Mouse (Mus musculus): ENCODE results near the gene 2610528J11Rik. TPM values are rescaled to one million over a fixed set of nuclear protein-coding genes. Genes with fewer than 3 reads are reported as not detected.
"Not testable (repeated sequence)": the region's sequence is repeated elsewhere in the genome, so short reads cannot be mapped to it uniquely, and the experiment has no call there.

Gene 2610528J11Rik
- 0.26 TPM in 1 of 2 replicates, not detected in the other for polyA plus RNA-seq (2015; fragmentation: Nextera tagmentation; extraction: Ambion mirVana)

- 36% methylated on average over 17 of the region's 17 CpGs for WGBS
- no peak within 1 kb of the TSS for H3K27ac ChIP-seq (ENCODE audit: low read length)
- no peaks in the 10 kb centered on the region for H3K27me3 ChIP-seq (replicated peaks; ENCODE audit: control insufficient read depth, insufficient read depth, low read length)
- H3K4me1 ChIP-seq (replicated peaks; ENCODE audit: control insufficient read depth, insufficient read depth, low read length), result no peaks in the 10 kb centered on the region
- no peaks in the 10 kb centered on the region for H3K9me3 ChIP-seq (ENCODE audit: control insufficient read depth, low read length)
- H3K9ac ChIP-seq (replicated peaks; ENCODE audit: low read depth, low read length), result no peak within 1 kb of the TSS
- H3K4me3 ChIP-seq (replicated peaks; ENCODE audit: low read length), result no peak within 1 kb of the TSS
- ATAC-seq, result no peak
- H3K36me3 ChIP-seq (ENCODE audit: control insufficient read depth, insufficient read depth), result no peaks in the 10 kb centered on the region
- no peak within 1 kb of the TSS for H3K4me2 ChIP-seq (ENCODE audit: low read length)
These were observed at the start of gene 2610528J11Rik for GRCm38 (mm10) chr4:118526408-118527334. TSS of gene 2610528J11Rik (plus strand) at chr4:118526999.

- ATAC-seq, result no peak
- Histone ChIP-seq H3K27me3 (replicated peaks; ENCODE audit: control insufficient read depth, insufficient read depth, low read length) (no peaks in the 10 kb centered on the region), H3K4me2 (ENCODE audit: low read length) (no peak within 1 kb of the TSS), H3K4me3 (replicated peaks; ENCODE audit: low read length) (no peak within 1 kb of the TSS), H3K9ac (replicated peaks; ENCODE audit: low read depth, low read length) (no peak within 1 kb of the TSS), H3K27ac (ENCODE audit: low read length) (no peak within 1 kb of the TSS), H3K4me1 (replicated peaks; ENCODE audit: control insufficient read depth, insufficient read depth, low read length) (no peaks in the 10 kb centered on the region), H3K36me3 (ENCODE audit: control insufficient read depth, insufficient read depth) (no peaks in the 10 kb centered on the region), H3K9me3 (ENCODE audit: control insufficient read depth, low read length) (no peaks in the 10 kb centered on the region)
- 73% methylated on average over 8 of the region's 8 CpGs for WGBS
These were observed 37.1 kb upstream of the 2610528J11Rik start, which contains the start of gene Tie1 for GRCm38 (mm10) chr4:118489717-118490132. TSS of gene Tie1 (minus strand) at chr4:118490061.

- H3K4me3 ChIP-seq (replicated peaks; ENCODE audit: low read length), result no peak overlapping the region
- ATAC-seq, result no peak
- H3K4me1 ChIP-seq (replicated peaks; ENCODE audit: control insufficient read depth, insufficient read depth, low read length), result no peaks in the 10 kb centered on the region
- no peaks in the 10 kb centered on the region for H3K27me3 ChIP-seq (replicated peaks; ENCODE audit: control insufficient read depth, insufficient read depth, low read length)
- 92% methylated on average over 10 of the region's 10 CpGs for WGBS
- H3K36me3 ChIP-seq (ENCODE audit: control insufficient read depth, insufficient read depth), result no peaks in the 10 kb centered on the region
- no peak overlapping the region for H3K9ac ChIP-seq (replicated peaks; ENCODE audit: low read depth, low read length)
- no peak overlapping the region for H3K27ac ChIP-seq (ENCODE audit: low read length)
- H3K9me3 ChIP-seq (ENCODE audit: control insufficient read depth, low read length), result no peaks in the 10 kb centered on the region
- no peak overlapping the region for H3K4me2 ChIP-seq (ENCODE audit: low read length)
These were observed 36.3 kb upstream of the 2610528J11Rik start for GRCm38 (mm10) chr4:118490461-118490860.

- Histone ChIP-seq H3K9ac (replicated peaks; ENCODE audit: low read depth, low read length) (no peak overlapping the region), H3K27ac (ENCODE audit: low read length) (no peak overlapping the region)
These were observed 26.6 kb upstream of the 2610528J11Rik start for GRCm38 (mm10) chr4:118500171-118500724.

GRCm38 (mm10) chr4:118500792-118501191 is 26.0 kb upstream of the 2610528J11Rik start:
- ATAC-seq, result no peak
- no peaks in the 10 kb centered on the region for H3K9me3 ChIP-seq (ENCODE audit: control insufficient read depth, low read length)
- no peaks in the 10 kb centered on the region for H3K27me3 ChIP-seq (replicated peaks; ENCODE audit: control insufficient read depth, insufficient read depth, low read length)
- H3K9ac ChIP-seq (replicated peaks; ENCODE audit: low read depth, low read length), result no peak overlapping the region
- H3K4me2 ChIP-seq (ENCODE audit: low read length), result no peak overlapping the region
- no peaks in the 10 kb centered on the region for H3K4me1 ChIP-seq (replicated peaks; ENCODE audit: control insufficient read depth, insufficient read depth, low read length)
- H3K36me3 ChIP-seq (ENCODE audit: control insufficient read depth, insufficient read depth), result no peaks in the 10 kb centered on the region
- 69% methylated on average over 9 of the region's 9 CpGs for WGBS
- H3K4me3 ChIP-seq (replicated peaks; ENCODE audit: low read length), result no peak overlapping the region
- no peak overlapping the region for H3K27ac ChIP-seq (ENCODE audit: low read length)

More at GRCm38 (mm10) chr4:118500171-118500724, 26.6 kb upstream of the 2610528J11Rik start:
- no peak overlapping the region for H3K4me2 ChIP-seq (ENCODE audit: low read length)
- H3K9me3 ChIP-seq (ENCODE audit: control insufficient read depth, low read length), result no peaks in the 10 kb centered on the region
- no peaks in the 10 kb centered on the region for H3K27me3 ChIP-seq (replicated peaks; ENCODE audit: control insufficient read depth, insufficient read depth, low read length)
- no peaks in the 10 kb centered on the region for H3K4me1 ChIP-seq (replicated peaks; ENCODE audit: control insufficient read depth, insufficient read depth, low read length)
- H3K4me3 ChIP-seq (replicated peaks; ENCODE audit: low read length), result no peak overlapping the region
- no peak for ATAC-seq
- 60% methylated on average over 6 of the region's 6 CpGs for WGBS
- no peaks in the 10 kb centered on the region for H3K36me3 ChIP-seq (ENCODE audit: control insufficient read depth, insufficient read depth)

- WGBS, result 80% methylated on average over 3 of the region's 3 CpGs
- no peak overlapping the region for H3K27ac ChIP-seq (ENCODE audit: low read length)
- no peak overlapping the region for H3K9ac ChIP-seq (replicated peaks; ENCODE audit: low read depth, low read length)
- no peaks in the 10 kb centered on the region for H3K27me3 ChIP-seq (replicated peaks; ENCODE audit: control insufficient read depth, insufficient read depth, low read length)
- H3K4me1 ChIP-seq (replicated peaks; ENCODE audit: control insufficient read depth, insufficient read depth, low read length), result no peaks in the 10 kb centered on the region
- H3K9me3 ChIP-seq (ENCODE audit: control insufficient read depth, low read length), result no peaks in the 10 kb centered on the region
- no peak overlapping the region for H3K4me3 ChIP-seq (replicated peaks; ENCODE audit: low read length)
- no peak for ATAC-seq
- H3K4me2 ChIP-seq (ENCODE audit: low read length), result no peak overlapping the region
- no peaks in the 10 kb centered on the region for H3K36me3 ChIP-seq (ENCODE audit: control insufficient read depth, insufficient read depth)
These were observed 21.2 kb upstream of the 2610528J11Rik start for GRCm38 (mm10) chr4:118505551-118505950.

- H3K9me3 ChIP-seq (ENCODE audit: control insufficient read depth, low read length); H3K9ac ChIP-seq (replicated peaks; ENCODE audit: low read depth, low read length); ATAC-seq; H3K4me1 ChIP-seq (replicated peaks; ENCODE audit: control insufficient read depth, insufficient read depth, low read length); H3K27ac ChIP-seq (ENCODE audit: low read length); H3K27me3 ChIP-seq (replicated peaks; ENCODE audit: control insufficient read depth, insufficient read depth, low read length); H3K36me3 ChIP-seq (ENCODE audit: control insufficient read depth, insufficient read depth); H3K4me2 ChIP-seq (ENCODE audit: low read length); H3K4me3 ChIP-seq (replicated peaks; ENCODE audit: low read length): not testable (repeated sequence)
- 75% methylated on average over 1 of the region's 1 CpGs for WGBS
These were observed 19.6 kb upstream of the 2610528J11Rik start for GRCm38 (mm10) chr4:118507171-118507570.

GRCm38 (mm10) chr4:118509050-118509449 is 17.7 kb upstream of the 2610528J11Rik start:
- H3K27ac ChIP-seq (ENCODE audit: low read length), result no peak overlapping the region
- no peaks in the 10 kb centered on the region for H3K36me3 ChIP-seq (ENCODE audit: control insufficient read depth, insufficient read depth)
- H3K27me3 ChIP-seq (replicated peaks; ENCODE audit: control insufficient read depth, insufficient read depth, low read length), result no peaks in the 10 kb centered on the region
- WGBS, result 4% methylated on average over 6 of the region's 6 CpGs
- no peak overlapping the region for H3K4me2 ChIP-seq (ENCODE audit: low read length)
- H3K4me3 ChIP-seq (replicated peaks; ENCODE audit: low read length), result no peak overlapping the region
- ATAC-seq, result no peak
- H3K9ac ChIP-seq (replicated peaks; ENCODE audit: low read depth, low read length), result no peak overlapping the region
- peaks cover 4% of the 10 kb centered on the region; the same call in 1 of the 2 replicates for H3K4me1 ChIP-seq (replicated peaks; ENCODE audit: control insufficient read depth, insufficient read depth, low read length)
- no peaks in the 10 kb centered on the region for H3K9me3 ChIP-seq (ENCODE audit: control insufficient read depth, low read length)

- Histone ChIP-seq H3K9me3 (ENCODE audit: control insufficient read depth, low read length) (no peaks in the 10 kb centered on the region), H3K4me2 (ENCODE audit: low read length) (no peak overlapping the region), H3K27me3 (replicated peaks; ENCODE audit: control insufficient read depth, insufficient read depth, low read length) (no peaks in the 10 kb centered on the region), H3K4me3 (replicated peaks; ENCODE audit: low read length) (no peak overlapping the region), H3K27ac (ENCODE audit: low read length) (no peak overlapping the region), H3K4me1 (replicated peaks; ENCODE audit: control insufficient read depth, insufficient read depth, low read length) (peaks cover 8% of the 10 kb centered on the region; the same call in 1 of the 2 replicates), H3K9ac (replicated peaks; ENCODE audit: low read depth, low read length) (no peak overlapping the region), H3K36me3 (ENCODE audit: control insufficient read depth, insufficient read depth) (no peaks in the 10 kb centered on the region)
- no peak for ATAC-seq
- 35% methylated on average over 20 of the region's 20 CpGs for WGBS
These were observed 9.9 kb upstream of the 2610528J11Rik start for GRCm38 (mm10) chr4:118516699-118517496.

Measured in forebrain, embryonic 16.5 days (tissue).